Mouse (Mus musculus) megakaryocyte-erythroid progenitor cell, adult 5-6 weeks (primary cell): Measurements from ENCODE around the gene Arl4a. TPM values are rescaled to one million over a fixed set of nuclear protein-coding genes. Genes with fewer than 3 reads are reported as not detected.

ENCODE experiments used
- ATAC-seq: replicated peaks from 2 replicates; pipeline ENCODE4 v1.8.0; 2016; ENCODE audit warnings: mild to moderate bottlenecking, inconsistent platforms; ENCODE audit not compliant: severe bottlenecking, poor library complexity, low FRiP score, low TSS enrichment
- total RNA-seq, 2 experiments: library from RNA; stranded (forward) in 1 of 2; stranded (reverse) in 1 of 2; fragments of 200-1000, 215-1000 nt in 1 of 2; fragments of >200 nt in 1 of 2; fragmentation: Nextera tagmentation in 1 of 2; gene quantifications; 2 replicates each; pipeline ENCODE4 v1.2.3; 2014 to 2017

Arl4a gene
- total RNA-seq, 2 experiments from 2014 or later: 57.5 to 90.2 TPM

GRCm38 (mm10) chr12:39975829-39976340, 61.9 kb downstream of the Arl4a start:
- no peak for ATAC-seq

DNA sequence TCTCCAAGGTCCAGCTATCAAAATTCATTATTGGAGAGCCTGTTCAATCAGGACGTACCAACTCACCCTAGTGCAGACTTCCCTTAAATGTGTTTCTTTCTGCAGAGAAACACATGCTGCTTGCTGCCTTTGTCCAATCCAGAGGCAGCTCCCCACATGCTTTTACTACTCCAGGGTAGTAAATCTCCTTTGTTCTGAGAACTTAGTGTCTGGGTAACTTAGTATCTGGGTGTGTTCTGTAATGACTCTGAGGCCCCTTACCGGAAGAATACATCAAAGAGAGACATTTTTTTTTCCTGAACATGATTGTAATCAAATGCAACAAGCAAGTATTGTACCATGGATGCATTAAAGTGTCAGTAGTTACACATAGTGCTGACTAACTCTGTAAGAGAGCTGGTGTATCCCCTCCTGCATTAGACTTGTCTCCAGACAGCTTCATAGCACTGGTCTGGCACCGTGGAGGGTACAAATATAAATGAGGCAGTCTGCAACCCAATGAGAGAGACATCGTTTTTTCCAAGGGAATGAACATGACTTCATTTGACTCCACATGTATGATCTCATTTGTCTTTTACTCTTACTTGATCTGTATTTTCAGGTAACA, 62.7 kb downstream of the Arl4a start:
- no peak for ATAC-seq

GRCm38 (mm10) chr12:39974273-39974672, 63.6 kb downstream of the Arl4a start:
- ATAC-seq: no peak

- no peak for ATAC-seq
Observed at GRCm38 (mm10) chr12:39969500-39969899, 68.3 kb downstream of the Arl4a start.

GRCm38 (mm10) chr12:39968109-39968508, 69.7 kb downstream of the Arl4a start:
- ATAC-seq: no peak

DNA sequence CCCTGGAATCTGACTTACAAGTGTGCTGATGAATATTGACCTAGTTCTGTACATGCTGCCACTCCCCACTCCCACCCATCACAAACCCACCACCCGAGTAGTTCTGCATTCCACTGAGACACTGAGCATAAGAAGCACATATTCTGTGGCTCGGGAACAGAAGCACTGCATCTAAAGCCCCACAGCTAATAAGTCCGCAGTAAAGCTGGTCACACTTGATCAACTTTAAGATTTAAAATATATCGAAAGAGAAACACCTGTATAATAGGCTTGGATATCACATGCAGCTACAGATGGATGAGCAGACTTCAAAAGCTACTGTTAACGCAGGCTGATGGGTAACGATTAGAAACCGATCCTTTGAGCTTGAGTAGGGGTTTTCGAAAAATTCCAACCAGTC, 78.7 kb downstream of the Arl4a start:
- no peak for ATAC-seq

DNA sequence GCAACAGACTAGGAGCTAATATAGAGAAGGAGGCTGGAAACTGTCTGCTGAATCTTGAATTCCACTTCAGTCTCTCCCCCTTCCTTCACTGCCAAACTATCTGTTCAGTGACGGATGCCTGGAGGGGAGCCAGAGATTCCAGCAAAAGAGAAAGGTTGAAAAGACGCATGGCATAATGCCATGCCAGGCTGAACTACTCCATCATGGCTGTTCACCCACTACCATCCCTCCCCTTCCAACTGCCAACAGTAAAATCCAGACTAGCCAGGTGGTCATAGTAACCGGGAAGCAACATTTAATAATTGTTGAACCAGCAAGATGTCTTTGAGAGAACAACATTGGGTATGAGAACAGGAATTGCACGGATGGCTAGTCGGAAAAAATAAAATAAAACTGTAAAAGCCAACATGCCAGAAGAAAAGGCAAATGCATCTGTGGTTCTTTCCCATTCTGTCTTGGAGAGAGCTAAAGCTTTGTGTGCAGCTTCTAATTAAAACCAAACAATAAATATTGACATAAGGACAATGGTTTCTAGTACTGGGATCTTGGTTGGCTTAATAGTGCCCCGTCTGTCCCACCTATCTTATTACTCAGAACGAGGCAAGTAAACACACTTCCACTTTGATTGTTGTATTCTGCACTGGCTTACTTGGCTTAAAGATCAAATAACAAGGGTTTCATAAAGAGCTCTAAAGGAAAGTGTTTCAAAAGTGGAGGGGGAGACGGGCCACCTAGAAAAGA, 79.7 kb downstream of the Arl4a start:
- no peak for ATAC-seq

GRCm38 (mm10) chr12:39956396-39956795, 81.4 kb downstream of the Arl4a start:
- ATAC-seq: no peak

Other genes with a start within 250 kb of the Arl4a start
- gene Scin, start 96.2 kb upstream of the Arl4a start, total RNA-seq (2014; fragmentation: Nextera tagmentation): 12.1 and 12.7 TPM in 2 replicates
- 31.9 and 62.5 TPM in 2 replicates for gene Scin, start 96.2 kb upstream of the Arl4a start, total RNA-seq (2017)
- not detected in 2 replicates for gene Lsmem1, start 161.5 kb upstream of the Arl4a start, total RNA-seq (2014; fragmentation: Nextera tagmentation)
- gene Lsmem1, start 161.5 kb upstream of the Arl4a start, total RNA-seq (2017): 1.4 TPM in 1 of 2 replicates, not detected in the other
- gene Ifrd1, start 210.5 kb upstream of the Arl4a start, total RNA-seq (2014; fragmentation: Nextera tagmentation): 76.2 and 99.2 TPM in 2 replicates
- 119 and 171 TPM in 2 replicates for gene Ifrd1, start 210.5 kb upstream of the Arl4a start, total RNA-seq (2017)